Mouse (Mus musculus): ENCODE measurements around the gene Rgp1.
"Not testable (repeated sequence)": the region's sequence is repeated elsewhere in the genome, so short reads cannot be mapped to it uniquely, and the experiment has no call there.

Rgp1 gene

DNA sequence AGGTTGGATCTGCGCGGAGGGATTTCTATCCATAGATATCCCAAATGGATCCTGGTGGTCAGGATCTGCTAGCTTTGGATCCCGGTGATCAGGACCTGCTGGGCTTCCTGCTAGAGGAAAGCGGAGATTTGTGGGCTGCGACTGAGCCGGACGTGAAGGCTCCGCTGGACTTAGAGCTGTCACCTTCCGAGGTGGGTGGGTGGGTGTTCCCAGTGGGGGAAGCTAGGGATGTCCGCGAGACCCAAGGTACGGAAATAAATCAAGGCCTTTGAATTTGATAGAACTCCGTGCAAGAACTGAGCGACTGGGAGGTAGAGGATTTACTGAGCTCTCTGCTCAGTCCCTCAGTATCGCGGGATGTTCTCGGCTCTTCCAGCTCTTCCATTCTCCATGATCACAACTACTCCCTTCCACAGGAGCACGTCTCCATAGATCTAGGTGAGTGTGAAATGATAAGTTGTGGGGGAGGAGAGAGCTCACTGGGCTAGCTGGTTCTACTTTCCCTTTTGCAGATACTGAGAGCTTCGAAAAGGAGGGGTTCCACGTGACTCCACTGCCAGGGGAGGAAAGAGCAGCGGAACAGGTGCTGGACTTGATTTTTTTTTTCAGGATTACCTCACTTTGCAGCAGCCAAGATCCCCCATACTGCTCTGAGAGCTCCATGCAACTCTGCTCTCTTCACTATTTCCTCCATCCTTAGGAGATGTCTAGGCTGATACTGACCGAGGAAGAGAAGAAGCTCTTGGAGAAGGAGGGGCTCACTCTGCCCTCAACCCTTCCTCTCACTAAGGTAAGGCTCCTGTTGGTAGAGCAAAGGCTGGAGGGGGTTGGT, 15.5 kb upstream of the Rgp1 start:
- no peak for DNase-seq

DNA sequence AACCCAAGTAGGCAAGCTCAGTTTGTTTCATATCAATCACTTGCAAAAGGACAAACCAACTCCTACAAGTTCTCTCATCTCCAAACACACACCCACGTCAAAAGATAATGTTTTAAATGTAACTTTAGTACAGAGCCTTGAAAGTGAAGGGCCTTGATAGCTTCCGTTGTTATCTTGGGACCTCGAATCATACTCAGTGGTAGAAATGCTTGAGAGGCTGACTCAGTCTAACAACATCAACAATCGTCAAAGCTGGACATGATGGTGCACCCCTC, 15.0 kb upstream of the Rgp1 start:
- no peak for DNase-seq

DNA sequence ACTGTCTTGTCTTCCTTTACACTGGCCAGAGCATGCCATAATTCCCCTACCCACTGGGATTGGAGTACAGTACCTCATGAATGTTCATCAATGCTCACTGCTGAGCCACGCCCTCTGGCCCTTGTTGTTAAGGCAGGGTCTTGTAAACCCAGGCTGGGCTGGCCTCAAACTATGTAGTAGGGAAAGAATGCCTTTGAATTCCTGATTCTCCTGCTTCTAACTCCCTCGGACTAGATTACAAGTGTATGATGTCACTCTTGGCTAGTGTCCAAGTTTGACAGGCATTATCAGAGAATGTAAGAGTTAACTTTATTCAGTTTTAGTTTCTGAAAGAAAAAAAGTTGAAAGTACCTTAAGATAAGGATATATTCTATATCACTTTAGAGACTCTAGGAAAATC, 14.3 kb upstream of the Rgp1 start:
- DNase-seq: no peak

DNA sequence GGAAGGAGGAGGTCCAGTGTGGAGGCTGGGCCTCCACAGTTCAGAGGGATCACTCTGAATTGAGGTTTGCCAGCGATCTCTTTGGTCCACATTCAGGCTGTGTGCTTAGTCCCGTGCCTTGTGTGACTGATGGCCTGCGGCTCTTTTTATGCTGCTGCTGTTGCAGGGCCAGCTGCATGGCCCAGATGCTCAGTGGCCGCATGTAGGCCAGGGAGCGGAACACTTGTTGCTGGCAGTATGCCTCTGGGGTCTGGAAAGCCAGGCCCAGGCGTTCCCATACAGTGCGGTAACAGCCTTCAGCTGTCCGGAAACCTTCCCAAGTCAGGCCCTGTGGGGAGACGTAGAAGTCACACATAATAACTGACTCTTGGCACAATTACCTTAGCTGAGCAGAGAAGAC, 11.4 kb upstream of the Rgp1 start:
- DNase-seq: no peak

DNA sequence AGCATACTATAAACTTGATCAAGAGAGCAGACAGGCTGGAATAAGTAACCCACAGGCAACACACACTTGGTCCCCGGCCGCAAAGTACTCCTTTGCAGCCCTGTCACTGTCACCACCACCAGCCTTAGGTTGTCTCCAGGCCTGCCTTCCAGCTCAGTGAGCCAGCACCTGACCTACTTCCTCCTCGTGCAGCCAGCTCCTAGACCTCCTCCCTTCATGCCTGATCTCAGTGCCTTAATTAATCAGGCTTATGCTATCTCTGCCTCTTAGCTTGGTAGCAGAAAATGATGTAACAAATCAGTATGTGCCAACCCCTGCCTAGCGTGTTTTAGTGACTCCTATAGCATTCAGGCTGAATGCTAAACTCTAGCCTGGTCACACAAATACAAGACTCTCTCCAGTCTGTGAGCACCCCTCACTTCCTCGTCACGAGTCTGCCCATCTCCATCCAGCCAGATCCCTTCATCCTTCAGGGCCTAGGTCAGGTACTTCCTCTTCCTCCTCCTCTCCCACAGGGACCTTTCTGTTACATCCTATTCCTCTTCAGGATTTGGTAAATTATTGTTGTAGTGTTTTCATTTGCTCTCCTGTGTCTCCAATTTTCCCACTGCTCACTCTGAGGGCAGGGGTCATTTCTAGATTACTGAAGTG, 7.0 kb upstream of the Rgp1 start:
- no peak for DNase-seq

DNA sequence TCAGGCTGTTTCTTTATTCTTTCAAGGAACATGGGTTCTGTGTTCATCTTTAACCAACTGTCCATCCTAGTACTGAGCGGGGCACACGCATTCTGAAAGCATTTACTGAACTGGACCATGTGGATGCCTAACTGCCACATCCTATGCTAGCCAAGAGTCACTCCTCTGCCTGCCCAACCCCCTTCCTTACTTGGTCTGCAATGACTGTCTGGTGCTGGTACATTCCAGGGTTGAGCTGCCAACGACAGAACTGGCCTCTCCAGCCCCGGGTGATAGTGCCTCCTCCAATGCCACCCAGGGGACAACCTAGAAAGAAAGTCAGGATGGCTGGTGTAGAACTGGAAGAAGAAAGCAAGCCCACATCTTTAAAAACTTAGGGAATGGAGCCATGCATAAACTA, 5.0 kb upstream of the Rgp1 start:
- DNase-seq: no peak

DNA sequence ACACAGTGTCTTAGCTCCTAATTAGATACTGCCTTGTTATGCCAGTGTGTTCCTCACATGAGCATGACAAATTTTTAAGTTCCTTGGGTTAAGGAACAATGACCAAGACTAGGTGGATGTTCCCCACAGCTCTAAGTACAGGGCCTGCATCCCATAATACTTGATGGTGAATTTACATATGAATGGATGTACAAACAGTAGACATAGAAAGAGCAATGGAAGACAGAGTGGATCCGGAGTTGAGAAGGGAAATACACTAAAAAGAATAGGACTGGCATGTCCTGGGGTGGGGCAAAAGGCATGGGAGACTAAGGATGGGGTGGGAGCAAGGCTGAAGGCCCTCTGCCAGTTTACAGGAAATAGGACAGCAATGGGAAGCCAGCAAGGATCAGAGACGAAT, 3.2 kb upstream of the Rgp1 start:
- DNase-seq: no peak

DNA sequence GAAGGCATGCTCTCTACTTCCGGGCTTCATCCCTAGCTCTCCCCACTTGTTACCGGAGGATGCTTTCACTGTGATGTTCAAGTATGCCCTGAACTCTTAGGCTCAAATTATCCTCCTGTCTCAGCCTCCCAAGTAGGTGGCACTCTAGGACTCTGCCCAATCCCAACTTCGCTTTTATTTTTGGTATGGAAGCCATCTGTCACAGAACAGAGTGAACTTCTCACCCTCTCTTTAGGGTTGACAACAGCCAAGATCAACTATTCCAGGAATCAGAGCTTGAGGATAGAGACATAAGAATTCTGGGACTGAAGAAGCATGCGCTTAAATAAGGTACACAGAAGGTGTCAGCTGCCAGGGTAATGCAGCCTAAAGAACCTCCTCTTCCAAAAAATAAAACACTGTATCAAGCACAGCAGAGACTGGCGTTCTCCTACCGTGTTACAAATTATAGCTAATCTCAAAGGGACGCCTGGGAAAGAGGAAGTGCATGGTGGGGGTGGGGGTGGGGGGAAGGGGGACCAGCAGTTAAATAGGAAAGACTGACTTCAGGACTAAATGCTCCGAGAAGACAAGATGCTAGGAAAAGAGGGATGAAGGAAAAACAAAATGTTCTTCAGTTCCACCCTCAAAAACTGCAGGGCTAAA, 1.2 kb upstream of the Rgp1 start:
- DNase-seq: no peak

DNA sequence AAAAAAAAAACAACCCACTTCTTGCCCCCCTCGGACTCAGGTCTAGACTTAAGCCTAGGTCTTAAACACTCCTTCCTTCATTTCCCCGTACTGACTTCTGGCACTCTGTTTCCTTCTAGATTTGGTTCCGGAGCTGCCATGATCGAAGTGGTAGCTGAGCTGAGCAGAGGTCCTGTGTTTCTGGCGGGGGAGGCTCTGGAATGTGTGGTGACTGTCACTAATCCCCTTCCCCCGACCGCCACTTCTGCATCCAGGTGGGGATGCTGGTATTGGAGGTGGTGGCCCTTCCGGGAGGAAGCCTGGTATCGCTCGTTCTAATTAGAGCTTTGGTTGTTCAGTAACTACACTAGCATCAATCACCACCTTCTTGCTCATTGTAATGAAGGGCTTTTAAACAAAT, 741 bp downstream of the Rgp1 start:
- no peak for DNase-seq

DNA sequence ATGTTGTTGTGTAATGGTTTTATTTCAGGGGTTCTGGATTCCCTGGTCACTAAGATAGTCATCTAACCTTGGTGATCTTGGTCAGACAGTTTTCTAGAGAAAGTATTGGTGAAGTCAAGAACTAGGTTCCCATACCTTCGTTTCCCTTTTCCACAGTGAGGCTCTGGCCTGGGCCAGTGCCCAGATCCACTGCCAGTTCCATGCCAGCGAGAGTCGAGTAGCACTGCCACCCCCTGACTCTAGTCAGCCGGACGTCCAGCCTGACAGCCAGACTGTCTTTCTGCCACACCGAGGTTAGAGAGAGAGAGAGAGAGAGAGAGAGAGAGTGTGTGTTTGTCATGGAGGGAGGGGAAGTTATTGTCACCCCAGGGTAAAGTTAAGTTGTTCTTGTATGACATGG, 1.2 kb downstream of the Rgp1 start:
- no peak for DNase-seq

DNA sequence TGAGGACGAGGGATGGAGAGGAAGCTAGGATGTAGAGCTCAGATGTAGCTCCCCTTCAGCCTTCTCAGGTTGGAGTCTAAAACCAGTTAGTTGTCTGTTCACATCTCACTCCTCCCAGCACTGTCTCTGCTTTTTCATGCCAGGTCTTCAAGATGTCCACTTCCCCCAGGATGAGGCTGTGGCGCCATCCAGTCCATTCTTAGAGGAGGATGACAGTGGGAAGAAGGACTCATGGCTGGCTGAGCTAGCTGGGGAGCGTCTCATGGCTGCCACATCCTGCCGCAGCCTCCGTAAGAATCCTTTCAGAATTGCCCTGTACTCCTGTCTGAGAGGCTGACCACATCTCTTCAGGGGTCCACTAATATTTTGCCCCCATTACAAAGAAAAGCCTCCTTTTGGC, 2.2 kb downstream of the Rgp1 start:
- no peak for DNase-seq

DNA sequence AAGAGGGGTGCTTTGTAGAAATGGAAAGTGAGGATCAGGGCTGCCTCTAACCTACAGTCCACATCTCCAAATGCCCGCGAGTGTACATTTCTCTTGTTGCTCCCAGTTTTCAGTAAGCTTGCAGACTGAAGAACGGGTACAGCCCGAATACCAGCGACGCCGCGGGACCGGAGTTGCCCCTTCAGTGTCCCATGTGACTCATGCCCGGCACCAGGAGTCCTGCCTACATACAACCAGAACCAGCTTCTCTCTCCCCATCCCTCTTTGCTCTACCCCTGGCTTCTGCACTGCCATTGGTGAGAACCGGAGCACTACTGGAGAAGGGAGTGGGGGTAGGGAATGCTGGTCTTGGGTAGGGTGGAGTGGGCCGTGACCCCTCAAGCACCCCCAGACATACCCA, 2.9 kb downstream of the Rgp1 start:
- DNase-seq: no peak

DNA sequence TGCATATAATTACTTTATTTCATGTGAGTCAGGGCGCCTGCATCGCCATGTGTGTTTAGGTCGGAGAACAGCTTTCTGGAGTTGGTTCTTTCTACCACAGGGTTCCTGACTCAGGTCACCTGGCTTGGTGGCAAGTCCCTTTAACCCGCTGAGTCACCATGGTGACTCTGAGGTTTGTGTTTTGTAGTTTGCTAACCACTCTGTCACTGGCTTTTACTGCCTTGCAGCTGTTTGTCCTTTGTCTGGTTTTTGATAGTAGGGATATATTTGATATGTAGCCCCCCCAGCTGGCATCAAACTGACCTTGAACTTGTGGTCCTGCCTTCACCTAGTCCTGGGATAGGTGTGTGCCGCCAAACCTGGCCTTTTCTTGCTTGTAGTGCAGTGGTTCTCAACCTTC, 3.7 kb downstream of the Rgp1 start:
- no peak for DNase-seq

DNA sequence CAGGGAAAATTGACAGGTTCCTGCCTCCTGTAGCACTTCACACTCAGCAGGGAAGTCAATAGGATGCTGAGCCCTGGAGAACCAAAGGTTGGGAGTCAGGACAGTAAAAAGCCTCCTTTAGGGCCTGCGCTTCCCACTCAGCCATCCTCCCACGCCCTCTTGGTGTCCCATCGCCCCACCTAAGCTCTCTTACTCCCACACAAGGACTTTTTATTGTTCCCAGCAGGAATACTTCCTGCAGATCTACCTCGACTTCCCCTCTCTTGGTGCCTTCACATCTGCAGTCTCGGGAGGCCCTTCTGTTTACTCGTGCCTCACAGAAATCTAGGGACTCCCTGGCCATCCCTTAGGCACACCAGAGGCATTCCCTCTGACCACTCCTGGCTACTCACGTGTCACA, 4.9 kb downstream of the Rgp1 start:
- DNase-seq: no peak

DNA sequence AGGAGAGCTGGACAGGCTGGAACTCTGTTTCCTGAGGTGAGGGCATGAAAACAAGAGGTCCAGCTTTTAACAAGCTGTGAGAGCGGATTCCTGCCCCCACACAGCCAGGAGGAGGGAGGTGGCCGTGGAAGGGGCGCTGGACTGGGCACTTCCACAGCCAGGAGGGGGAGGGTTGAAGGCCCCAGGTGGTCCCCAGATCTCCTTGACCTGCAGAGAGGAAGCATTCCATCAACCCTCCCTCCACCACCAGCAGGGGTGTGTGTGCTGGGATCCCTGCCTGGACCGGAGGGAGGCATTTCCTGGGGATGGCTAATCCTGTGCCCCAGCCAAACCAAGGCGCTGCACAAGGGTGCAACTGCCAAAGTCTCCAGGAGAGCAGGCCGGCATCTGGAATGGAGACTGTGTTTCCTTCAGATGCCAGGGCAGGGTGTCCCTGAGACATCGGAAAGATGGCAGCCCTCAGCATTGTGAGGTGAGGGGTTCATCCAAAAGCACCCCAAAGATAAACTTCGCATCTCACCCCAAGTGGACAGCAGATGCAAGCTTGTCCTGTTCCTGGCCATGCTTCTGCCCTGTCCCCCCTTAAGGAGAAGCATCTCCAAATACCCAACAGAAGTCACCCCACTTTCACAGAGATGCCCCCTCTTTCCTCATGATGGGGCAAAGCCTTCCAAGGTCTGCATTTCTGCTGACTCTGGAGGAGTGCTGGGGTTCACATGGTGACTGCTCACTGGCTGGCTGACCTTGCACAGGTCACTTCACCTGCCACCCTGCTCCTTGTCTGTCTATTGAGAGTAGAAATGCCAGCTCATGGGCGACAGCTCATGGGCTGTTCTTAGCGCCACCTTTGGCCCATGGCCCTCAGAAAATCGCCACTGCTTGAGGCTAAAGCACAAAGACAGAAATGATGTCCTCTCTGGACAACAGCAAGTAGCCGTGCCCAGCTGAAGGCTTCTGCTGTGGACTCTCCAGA, 6.2 kb downstream of the Rgp1 start, which contains the start of gene Msmp:
Msmp (minus strand) TSS at position 51 of the 973 bp plus-strand sequence.
- DNase-seq: no peak

DNA sequence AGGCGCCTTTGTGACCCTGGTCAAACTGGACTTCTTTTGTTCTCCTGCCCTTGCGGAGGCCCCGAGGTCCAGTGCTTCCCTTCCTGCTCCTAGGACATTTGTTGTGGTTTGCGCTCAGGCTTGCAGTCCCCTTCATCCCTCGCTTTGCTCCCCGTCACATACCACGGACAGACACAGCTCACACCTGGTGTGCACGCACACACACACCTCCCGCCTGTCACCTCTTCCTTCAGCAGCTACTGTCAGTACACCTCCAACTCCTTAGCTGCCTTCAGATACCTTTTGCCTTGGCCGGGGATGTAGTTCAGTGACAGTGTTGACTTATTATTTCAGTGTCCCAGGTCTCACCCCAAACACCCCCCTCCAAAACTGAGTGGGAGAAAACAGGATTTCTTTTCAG, 7.2 kb downstream of the Rgp1 start:
- no peak for DNase-seq

DNA sequence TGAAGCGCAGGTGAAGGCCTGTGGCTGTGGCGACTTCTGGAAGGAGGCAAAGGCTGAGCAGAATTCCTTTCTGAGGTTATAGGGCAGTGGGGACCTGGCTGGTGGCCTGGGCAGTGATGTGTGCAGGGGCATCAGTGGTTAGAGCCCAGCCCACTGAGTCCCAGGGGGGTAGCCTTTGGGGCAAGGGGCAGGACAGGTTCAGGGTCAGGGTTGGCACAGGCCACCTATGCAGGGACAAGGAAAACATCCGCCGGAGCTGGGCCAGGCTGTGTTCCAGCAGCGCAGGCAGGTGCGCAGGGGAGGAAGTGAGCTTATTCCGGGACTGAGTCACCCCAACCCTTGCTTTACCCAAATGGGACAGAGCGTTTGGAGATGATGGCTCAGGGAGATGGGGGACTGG, 7.9 kb downstream of the Rgp1 start:
- DNase-seq: no peak

DNA sequence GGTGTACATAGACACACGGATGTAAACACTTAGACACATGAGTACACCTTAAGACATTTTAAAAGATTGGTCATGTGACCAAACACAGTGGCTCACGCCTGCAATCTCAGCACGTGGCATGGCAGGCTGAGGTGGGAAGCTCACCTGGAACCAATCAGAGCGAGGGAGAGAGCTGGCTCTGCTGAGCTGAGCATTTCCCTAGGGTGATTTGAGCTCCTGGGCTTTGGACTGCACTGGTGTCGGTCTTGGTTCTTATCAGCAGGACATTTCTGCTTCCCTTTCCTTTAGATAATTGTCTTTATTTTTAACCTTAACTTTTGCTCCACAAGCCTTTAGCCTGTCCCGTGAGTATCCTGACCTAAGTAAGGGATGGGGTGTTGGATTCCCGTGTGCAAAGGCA, 9.2 kb downstream of the Rgp1 start:
- no peak for DNase-seq

DNA sequence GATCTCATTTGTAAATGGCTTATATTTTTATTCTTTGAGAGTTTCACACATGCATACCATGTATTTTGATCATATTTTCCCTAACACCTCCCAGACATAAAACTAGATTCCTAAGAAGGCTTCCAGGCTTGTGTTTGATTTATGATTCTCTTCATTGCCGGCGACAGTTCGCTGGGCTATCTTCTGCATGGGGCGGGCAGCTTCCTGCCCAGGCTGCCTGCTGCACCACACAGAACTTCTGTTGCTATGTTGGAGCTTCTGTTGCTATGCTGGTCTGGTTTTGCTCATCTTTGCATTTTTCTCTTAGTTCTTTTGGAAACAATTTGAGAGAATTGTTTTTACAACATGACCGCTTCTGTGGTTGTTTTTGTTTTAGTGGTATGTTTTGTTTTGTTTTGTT, 13.0 kb downstream of the Rgp1 start:
- no peak for DNase-seq

DNA sequence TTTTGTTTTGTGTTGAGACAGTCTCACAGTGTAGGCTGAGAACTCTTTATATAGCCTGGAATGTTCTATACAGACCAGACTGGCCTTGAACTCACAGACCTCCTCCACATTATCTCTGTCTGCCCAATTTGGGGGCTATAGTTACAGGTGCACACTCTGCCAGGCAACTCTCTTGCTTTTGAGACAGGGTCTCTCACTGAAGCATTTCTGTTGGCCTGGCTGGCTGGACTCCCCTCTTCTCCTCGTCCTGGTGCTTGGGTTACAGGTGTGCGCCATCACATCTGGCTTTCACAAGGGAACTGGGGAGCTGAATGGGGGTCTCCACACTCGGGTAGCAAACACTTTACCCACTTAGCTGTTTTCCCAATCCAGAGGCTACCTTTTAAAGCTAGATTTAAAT, 13.4 kb downstream of the Rgp1 start:
- no peak for DNase-seq

DNA sequence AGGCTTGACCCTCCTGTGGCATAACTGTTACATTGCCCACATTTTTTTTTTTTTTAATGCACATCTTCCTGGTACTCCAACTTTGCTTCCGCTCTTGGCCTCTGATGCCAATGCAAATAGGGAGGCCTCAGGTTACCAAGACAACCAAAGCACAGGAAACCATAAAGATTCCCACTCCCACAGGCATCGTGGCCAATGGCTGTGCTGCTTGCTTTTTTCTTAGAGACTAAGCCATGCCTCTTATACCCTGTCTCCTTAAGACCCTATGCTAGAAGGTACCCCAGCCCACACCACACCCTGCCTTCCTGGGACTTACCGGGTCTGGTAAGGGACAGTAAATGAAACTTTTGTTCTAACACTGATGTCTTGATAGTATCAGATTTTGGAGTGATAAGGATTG, 14.9 kb downstream of the Rgp1 start:
- DNase-seq: no peak

DNA sequence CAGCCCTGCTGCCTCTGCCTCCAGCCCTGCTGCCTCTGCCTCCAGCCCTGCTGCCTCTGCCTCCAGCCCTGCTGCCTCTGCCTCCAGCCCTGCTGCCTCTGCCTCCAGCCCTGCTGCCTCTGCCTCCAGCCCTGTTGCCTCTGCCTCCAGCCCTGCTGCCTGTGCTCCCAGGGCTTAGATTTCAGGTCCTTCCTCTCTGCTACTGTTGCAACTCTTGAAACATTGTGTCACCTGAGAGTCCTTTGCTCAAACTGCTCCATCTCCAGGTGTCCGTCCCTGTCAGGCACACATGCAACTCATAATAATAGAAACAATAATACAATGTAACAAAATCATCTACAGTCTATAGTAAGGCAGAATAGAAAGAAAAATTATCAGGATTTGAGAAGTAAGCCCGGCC, 18.1 kb downstream of the Rgp1 start:
- DNase-seq: not testable (repeated sequence)

DNA sequence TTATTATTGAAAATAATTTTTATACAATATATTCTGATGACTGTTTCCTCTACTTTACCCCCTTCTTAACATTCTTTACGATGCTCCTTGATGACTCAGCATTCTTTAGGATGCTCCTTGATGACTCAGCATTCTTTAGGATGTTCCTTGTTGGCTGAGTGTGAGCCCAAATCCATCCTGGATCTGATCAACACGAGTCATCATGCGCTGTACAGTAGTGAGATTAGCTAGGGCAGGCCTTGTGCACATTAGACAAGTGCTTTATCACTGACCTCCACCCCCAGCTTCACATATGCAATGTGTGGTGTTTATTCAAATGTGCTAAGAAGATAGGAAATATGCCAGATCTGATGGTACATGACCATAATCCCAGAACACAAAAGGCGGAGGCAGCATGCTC, 19.7 kb downstream of the Rgp1 start:
- DNase-seq: no peak
